Mouse (Mus musculus) forebrain, embryonic 15.5 days (tissue): ENCODE data around the gene Mta3. TPM values are rescaled to one million over a fixed set of nuclear protein-coding genes. Genes with fewer than 3 reads are reported as not detected.

Experiments
- ATAC-seq: fragments of 200-750 bp; cut with Nextera tagmentation; replicated peaks from 2 replicates; pipeline ENCODE4 v1.8.0; 2017; ENCODE audit warnings: mild to moderate bottlenecking, moderate TSS enrichment, moderate library complexity
- H3K27ac ChIP-seq: fragments of 300-500 bp; sonication (generic); replicated peaks from 2 replicates; pipeline ENCODE4 v1.5.1; 2015; ENCODE audit warnings: mild to moderate bottlenecking, inconsistent platforms
- H3K27me3 ChIP-seq: fragments of 300-500 bp; sonication (generic); 2 replicates; pipeline ENCODE4 v1.6.1; 2015; ENCODE audit warnings: inconsistent platforms
- H3K36me3 ChIP-seq: fragments of 300-500 bp; sonication (generic); 2 replicates; pipeline ENCODE4 v1.6.1; 2015; ENCODE audit warnings: mild to moderate bottlenecking, inconsistent platforms
- H3K4me1 ChIP-seq: fragments of 300-500 bp; sonication (generic); 2 replicates; pipeline ENCODE4 v1.6.1; 2015; ENCODE audit warnings: inconsistent platforms
- H3K4me2 ChIP-seq: fragments of 300-500 bp; sonication (generic); replicated peaks from 2 replicates; pipeline ENCODE4 v1.6.1; 2015; ENCODE audit warnings: mild to moderate bottlenecking, inconsistent platforms
- H3K4me3 ChIP-seq: fragments of 300-500 bp; sonication (generic); 2 replicates; pipeline ENCODE4 v1.5.1; 2015; ENCODE audit warnings: mild to moderate bottlenecking, inconsistent platforms
- H3K9ac ChIP-seq: fragments of 300-500 bp; sonication (generic); replicated peaks from 2 replicates; pipeline ENCODE4 v1.6.1; 2015; ENCODE audit warnings: mild to moderate bottlenecking, inconsistent platforms
- H3K9me3 ChIP-seq: fragments of 300-500 bp; sonication (generic); 2 replicates; pipeline ENCODE4 v1.6.1; 2016; ENCODE audit warnings: inconsistent platforms
- WGBS: fragments of 180-500 bp; shearing (Covaris S2); methylation state at CpG from one replicate; pipeline ENCODE4 v1.1.7; 2015; ENCODE audit warnings: mixed read lengths; 5-methylcytosine and 5-hydroxymethylcytosine counted together
- polyA plus RNA-seq: library from polyadenylated mRNA; unstranded; fragments of >200 nt; fragmentation: Nextera tagmentation; extraction: Ambion mirVana; gene quantifications from 2 replicates; pipeline ENCODE4 v1.2.1, GENCODE M21; 2015

Mta3 gene
- polyA plus RNA-seq: 37.9 and 39.7 TPM in 2 replicates

GRCm38 (mm10) chr17:83706116-83706593, at the start of gene Mta3:
Gene Mta3, plus strand, starts transcription at chr17:83706163.
- Histone ChIP-seq H3K4me1 (peaks cover 29% of the 10 kb centered on the region), H3K9me3 (no peaks in the 10 kb centered on the region), H3K27ac (peak within 1 kb of the TSS; percentile 82), H3K4me2 (peak within 1 kb of the TSS; percentile 83), H3K36me3 (no peaks in the 10 kb centered on the region), H3K27me3 (no peaks in the 10 kb centered on the region), H3K4me3 (peak within 1 kb of the TSS; percentile 83), H3K9ac (peak within 1 kb of the TSS; percentile 85)
- ATAC-seq: peak; percentile 74
- under 1% methylated on average over 34 of the region's 56 CpGs for WGBS

GRCm38 (mm10) chr17:83657375-83657774, 48.6 kb upstream of the Mta3 start:
- H3K9me3 ChIP-seq: no peaks in the 10 kb centered on the region
- H3K9ac ChIP-seq: no peak overlapping the region
- H3K27ac ChIP-seq: no peak overlapping the region
- no peak overlapping the region for H3K4me2 ChIP-seq
- H3K27me3 ChIP-seq: no peaks in the 10 kb centered on the region
- ATAC-seq: no peak
- WGBS: 71% methylated on average over 9 of the region's 9 CpGs
- no peaks in the 10 kb centered on the region for H3K36me3 ChIP-seq
- H3K4me3 ChIP-seq: no peak overlapping the region
- H3K4me1 ChIP-seq: no peaks in the 10 kb centered on the region

GRCm38 (mm10) chr17:83658943-83659342, 47.0 kb upstream of the Mta3 start:
- Histone ChIP-seq H3K27me3 (no peaks in the 10 kb centered on the region), H3K9ac (no peak overlapping the region), H3K4me2 (no peak overlapping the region), H3K27ac (no peak overlapping the region), H3K36me3 (no peaks in the 10 kb centered on the region), H3K9me3 (no peaks in the 10 kb centered on the region), H3K4me3 (no peak overlapping the region), H3K4me1 (no peaks in the 10 kb centered on the region)
- 71% methylated on average over 1 of the region's 1 CpGs for WGBS
- no peak for ATAC-seq

- Histone ChIP-seq H3K36me3 (no peaks in the 10 kb centered on the region), H3K27ac (no peak overlapping the region), H3K4me1 (no peaks in the 10 kb centered on the region), H3K9me3 (no peaks in the 10 kb centered on the region), H3K27me3 (no peaks in the 10 kb centered on the region), H3K4me3 (no peak overlapping the region), H3K4me2 (no peak overlapping the region), H3K9ac (no peak overlapping the region)
- ATAC-seq: no peak
- WGBS: 47% methylated on average over 8 of the region's 8 CpGs
Observed at GRCm38 (mm10) chr17:83664761-83665160, 41.2 kb upstream of the Mta3 start.

DNA sequence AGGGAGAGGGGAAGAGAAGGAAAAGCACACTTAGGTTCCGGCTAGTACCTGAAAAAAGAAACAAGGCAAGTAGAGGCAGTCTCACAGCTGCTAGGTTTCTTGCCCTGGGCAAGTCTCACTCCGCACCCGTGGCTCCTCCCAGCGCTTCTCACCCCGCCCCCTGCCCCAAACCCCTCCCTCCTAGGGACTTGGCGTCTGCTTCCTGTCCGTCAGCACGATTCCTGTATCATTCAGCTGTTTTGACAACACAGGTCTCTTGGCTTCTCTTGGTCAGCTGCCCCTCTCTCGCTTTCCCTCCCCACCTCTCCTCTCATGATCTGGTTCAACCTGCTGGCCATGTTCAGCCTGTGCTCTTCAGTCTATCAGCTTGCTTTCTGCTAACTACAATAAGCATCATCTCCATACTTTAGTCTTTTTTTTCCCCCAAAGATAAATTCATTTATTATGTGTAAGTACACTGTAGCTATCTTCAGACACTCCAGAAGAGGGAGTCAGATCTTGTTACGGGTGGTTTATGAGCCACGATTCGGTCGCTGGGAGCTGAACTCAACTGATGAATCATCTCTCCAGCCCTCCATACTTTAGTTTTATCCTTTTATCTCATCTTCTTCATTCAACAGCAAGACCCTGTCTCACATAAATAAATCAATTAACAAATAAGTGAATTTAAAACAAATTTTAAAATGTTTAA, 39.2 kb upstream of the Mta3 start:
- Histone ChIP-seq H3K9ac (no peak overlapping the region), H3K9me3 (no peaks in the 10 kb centered on the region), H3K4me2 (no peak overlapping the region), H3K27me3 (no peaks in the 10 kb centered on the region), H3K4me3 (no peak overlapping the region), H3K4me1 (no peaks in the 10 kb centered on the region), H3K36me3 (no peaks in the 10 kb centered on the region), H3K27ac (no peak overlapping the region)
- no peak for ATAC-seq
- WGBS: 82% methylated on average over 13 of the region's 13 CpGs

DNA sequence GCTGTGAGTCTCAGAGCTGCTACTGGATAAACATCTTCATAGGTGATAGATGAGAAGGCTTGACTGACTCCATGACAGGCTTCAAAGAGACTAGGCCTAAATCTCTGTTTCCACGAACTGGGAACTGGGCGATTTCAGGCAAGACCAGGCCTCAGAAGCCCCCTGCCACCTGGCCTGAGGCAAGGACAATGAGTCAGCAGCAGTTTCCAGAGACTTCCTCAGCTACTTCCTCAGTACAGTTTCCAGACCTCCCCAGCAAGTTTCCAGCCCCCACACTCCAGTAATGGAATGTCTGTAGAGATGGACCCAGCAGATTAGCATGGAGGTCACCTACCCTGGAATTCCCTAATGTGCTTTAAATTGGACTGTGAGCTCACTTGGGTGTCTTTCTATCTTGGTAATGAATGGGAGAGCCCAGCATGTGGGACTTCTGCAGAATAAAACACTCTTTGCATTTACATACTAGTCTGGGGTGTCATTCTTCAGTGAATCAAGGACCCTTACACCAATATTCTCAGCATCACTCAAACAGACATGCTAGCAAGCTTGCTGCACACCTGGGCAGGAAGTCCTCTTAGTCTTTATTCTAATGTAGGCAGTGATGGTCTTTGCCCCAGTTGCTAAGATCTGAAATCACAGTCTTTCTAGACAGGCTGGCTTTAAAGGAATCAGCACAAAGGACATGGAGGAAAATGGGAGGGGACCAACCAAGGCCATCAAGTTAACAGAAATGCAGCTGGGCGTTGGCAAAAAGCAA, 37.9 kb upstream of the Mta3 start:
- Histone ChIP-seq H3K9ac (no peak overlapping the region), H3K4me3 (no peak overlapping the region), H3K36me3 (no peaks in the 10 kb centered on the region), H3K4me2 (no peak overlapping the region), H3K9me3 (no peaks in the 10 kb centered on the region), H3K4me1 (no peaks in the 10 kb centered on the region), H3K27me3 (no peaks in the 10 kb centered on the region), H3K27ac (no peak overlapping the region)
- ATAC-seq: no peak
- WGBS: 85% methylated on average over 3 of the region's 3 CpGs

GRCm38 (mm10) chr17:83672685-83673084, 33.3 kb upstream of the Mta3 start:
- Histone ChIP-seq H3K27me3 (no peaks in the 10 kb centered on the region), H3K27ac (no peak overlapping the region), H3K4me1 (no peaks in the 10 kb centered on the region), H3K36me3 (no peaks in the 10 kb centered on the region), H3K9me3 (no peaks in the 10 kb centered on the region), H3K9ac (no peak overlapping the region), H3K4me3 (no peak overlapping the region), H3K4me2 (no peak overlapping the region)
- 84% methylated on average over 4 of the region's 4 CpGs for WGBS
- ATAC-seq: no peak

DNA sequence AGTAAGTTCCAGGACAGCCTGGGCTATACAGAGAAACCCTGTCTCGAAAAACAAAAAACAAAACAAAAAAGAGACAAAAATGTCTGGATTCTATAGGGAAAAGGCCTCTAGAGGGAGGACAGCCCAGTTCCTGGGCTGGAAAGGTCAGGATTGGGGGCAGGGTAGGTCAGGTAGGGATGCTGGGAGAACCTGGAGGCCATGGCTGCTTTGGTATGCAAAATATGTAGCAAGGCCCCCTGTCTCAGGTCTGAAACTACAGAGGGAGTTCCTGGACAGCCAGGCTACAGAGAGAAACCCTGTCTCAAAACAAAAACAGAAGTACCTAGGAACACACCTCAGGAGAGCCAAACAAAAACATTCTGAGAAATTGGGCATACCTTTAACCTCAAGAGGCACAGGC, 28.6 kb upstream of the Mta3 start:
- H3K4me3 ChIP-seq: no peak overlapping the region
- WGBS: 68% methylated on average over 1 of the region's 1 CpGs
- H3K27me3 ChIP-seq: no peaks in the 10 kb centered on the region
- no peaks in the 10 kb centered on the region for H3K36me3 ChIP-seq
- H3K4me1 ChIP-seq: no peaks in the 10 kb centered on the region
- no peak for ATAC-seq
- no peak overlapping the region for H3K9ac ChIP-seq
- H3K27ac ChIP-seq: no peak overlapping the region
- no peaks in the 10 kb centered on the region for H3K9me3 ChIP-seq
- H3K4me2 ChIP-seq: no peak overlapping the region

DNA sequence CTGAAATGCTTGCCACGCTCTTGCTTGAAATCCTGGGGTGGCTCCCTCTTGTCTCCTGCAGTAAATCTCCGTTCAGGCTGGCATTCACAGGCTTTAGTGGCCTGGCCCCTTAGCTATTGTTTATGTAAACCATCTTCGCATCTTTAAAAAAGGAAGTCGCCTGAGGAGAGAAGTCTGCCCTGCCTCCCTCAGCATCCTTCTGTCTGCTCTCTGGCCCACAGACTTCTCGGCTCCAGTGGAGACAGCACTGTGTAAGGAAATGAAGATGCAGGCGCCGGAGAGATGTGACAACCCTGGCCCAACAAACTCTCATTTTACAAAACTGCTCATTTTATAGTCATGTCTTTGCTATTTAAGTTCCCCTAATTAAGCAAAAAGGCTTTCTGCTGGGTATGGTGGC, 24.0 kb upstream of the Mta3 start:
- H3K9me3 ChIP-seq: no peaks in the 10 kb centered on the region
- H3K27ac ChIP-seq: no peak overlapping the region
- no peaks in the 10 kb centered on the region for H3K27me3 ChIP-seq
- no peak overlapping the region for H3K4me2 ChIP-seq
- no peak overlapping the region for H3K9ac ChIP-seq
- H3K36me3 ChIP-seq: no peaks in the 10 kb centered on the region
- WGBS: 64% methylated on average over 7 of the region's 7 CpGs
- ATAC-seq: no peak
- H3K4me3 ChIP-seq: no peak overlapping the region
- no peaks in the 10 kb centered on the region for H3K4me1 ChIP-seq

- ATAC-seq: no peak
- no peaks in the 10 kb centered on the region for H3K4me1 ChIP-seq
- WGBS: 92% methylated on average over 7 of the region's 7 CpGs
- H3K27ac ChIP-seq: no peak overlapping the region
- no peaks in the 10 kb centered on the region; the same call in 1 of the 2 replicates for H3K9me3 ChIP-seq
- H3K9ac ChIP-seq: no peak overlapping the region
- no peaks in the 10 kb centered on the region for H3K36me3 ChIP-seq
- H3K27me3 ChIP-seq: no peaks in the 10 kb centered on the region
- H3K4me2 ChIP-seq: no peak overlapping the region
- no peak overlapping the region for H3K4me3 ChIP-seq
Observed at GRCm38 (mm10) chr17:83684475-83684874, 21.5 kb upstream of the Mta3 start.

DNA sequence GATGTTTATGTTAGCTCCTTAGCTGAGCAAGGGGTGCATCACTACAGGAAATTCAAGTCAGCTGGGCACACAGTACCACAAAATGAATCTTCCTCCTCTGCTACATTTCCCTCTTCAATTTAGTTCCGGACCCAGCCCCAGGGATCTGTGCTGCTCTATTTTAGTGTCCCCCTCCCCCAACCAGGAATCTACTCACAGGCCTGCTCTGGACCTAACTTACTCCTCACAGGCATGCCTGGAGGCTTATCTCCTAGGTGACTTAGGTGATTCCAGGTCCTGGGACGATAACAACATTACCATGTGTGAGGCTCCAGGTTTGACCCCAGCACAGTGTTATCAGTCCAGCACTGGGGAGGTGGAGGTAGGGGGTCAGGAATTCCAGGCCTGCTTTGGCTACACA, 15.5 kb upstream of the Mta3 start:
- H3K27me3 ChIP-seq: no peaks in the 10 kb centered on the region
- 64% methylated on average over 2 of the region's 2 CpGs for WGBS

GRCm38 (mm10) chr17:83691379-83691778, 14.6 kb upstream of the Mta3 start:
- H3K9me3 ChIP-seq: no peaks in the 10 kb centered on the region; the same call in 1 of the 2 replicates
- WGBS: 83% methylated on average over 4 of the region's 4 CpGs

More for the DNA sequence above, 15.5 kb upstream of the Mta3 start:
- no peak overlapping the region for H3K4me2 ChIP-seq
- no peaks in the 10 kb centered on the region for H3K36me3 ChIP-seq
- H3K27ac ChIP-seq: no peak overlapping the region
- no peaks in the 10 kb centered on the region; the same call in 1 of the 2 replicates for H3K9me3 ChIP-seq
- no peaks in the 10 kb centered on the region for H3K4me1 ChIP-seq
- H3K4me3 ChIP-seq: no peak overlapping the region
- H3K9ac ChIP-seq: no peak overlapping the region
- ATAC-seq: no peak

More at GRCm38 (mm10) chr17:83691379-83691778, 14.6 kb upstream of the Mta3 start:
- Histone ChIP-seq H3K27me3 (no peaks in the 10 kb centered on the region), H3K4me2 (no peak overlapping the region), H3K27ac (no peak overlapping the region), H3K9ac (no peak overlapping the region), H3K4me3 (no peak overlapping the region), H3K4me1 (no peaks in the 10 kb centered on the region), H3K36me3 (no peaks in the 10 kb centered on the region)
- ATAC-seq: no peak
